Mouse (Mus musculus) kidney, postnatal 10 days (tissue): Measurements from ENCODE around the gene Stag1.

Experiments
- DNase-seq: peaks from one replicate; pipeline ENCODE4 v3.0.0; 2021; ENCODE audit warnings: mixed read lengths

Stag1 gene

GRCm38 (mm10) chr9:100597546-100597945, at the start of gene Stag1:
Stag1 (plus strand) TSS chr9:100597798.
- no peak for DNase-seq

- DNase-seq, result peak; percentile 33
Measured at GRCm38 (mm10) chr9:100548313-100548712, 49.3 kb upstream of the Stag1 start.

GRCm38 (mm10) chr9:100555686-100556085, 41.9 kb upstream of the Stag1 start:
- DNase-seq, result no peak

- no peak for DNase-seq
Measured at GRCm38 (mm10) chr9:100558023-100558573, 39.5 kb upstream of the Stag1 start.

GRCm38 (mm10) chr9:100558991-100559390, 38.6 kb upstream of the Stag1 start:
- no peak for DNase-seq

GRCm38 (mm10) chr9:100560251-100560890, 37.2 kb upstream of the Stag1 start:
- DNase-seq, result no peak

GRCm38 (mm10) chr9:100569798-100570625, 27.6 kb upstream of the Stag1 start:
- peak; percentile 66 for DNase-seq

GRCm38 (mm10) chr9:100570626-100571233, 26.9 kb upstream of the Stag1 start, which contains the start of gene Slc35g2:
Slc35g2 (minus strand) TSS chr9:100571090.
- peak; percentile 64 for DNase-seq

GRCm38 (mm10) chr9:100571511-100571910, 26.1 kb upstream of the Stag1 start:
- DNase-seq, result no peak

- DNase-seq, result no peak
Measured at GRCm38 (mm10) chr9:100573300-100573699, 24.3 kb upstream of the Stag1 start.

- DNase-seq, result no peak
Measured at GRCm38 (mm10) chr9:100573942-100574341, 23.7 kb upstream of the Stag1 start.

- no peak for DNase-seq
Measured at GRCm38 (mm10) chr9:100580196-100580740, 17.3 kb upstream of the Stag1 start.

- peak; percentile 84 for DNase-seq
Measured at GRCm38 (mm10) chr9:100581543-100582492, 15.8 kb upstream of the Stag1 start.

- DNase-seq, result peak; percentile 26
Measured at GRCm38 (mm10) chr9:100582883-100583575, 14.6 kb upstream of the Stag1 start.

- DNase-seq, result no peak
Measured at GRCm38 (mm10) chr9:100584031-100584430, 13.6 kb upstream of the Stag1 start.

GRCm38 (mm10) chr9:100590462-100590861, 7.1 kb upstream of the Stag1 start:
- no peak for DNase-seq

- no peak for DNase-seq
Measured at GRCm38 (mm10) chr9:100596317-100596716, 1.3 kb upstream of the Stag1 start.

- no peak for DNase-seq
Measured at GRCm38 (mm10) chr9:100599761-100600328, 2.2 kb downstream of the Stag1 start.

GRCm38 (mm10) chr9:100602130-100602529, 4.5 kb downstream of the Stag1 start:
- no peak for DNase-seq

- DNase-seq, result no peak
Measured at GRCm38 (mm10) chr9:100603156-100603555, 5.6 kb downstream of the Stag1 start.

GRCm38 (mm10) chr9:100605522-100605921, 7.9 kb downstream of the Stag1 start:
- no peak for DNase-seq
